Mouse (Mus musculus): ENCODE measurements around the gene Sdf2. TPM values are rescaled to one million over a fixed set of nuclear protein-coding genes. Genes with fewer than 3 reads are reported as not detected.

Gene Sdf2
- total RNA-seq, 1 experiment from 2014 or later, result 38.1 TPM

Other genes with a start within 250 kb of the Sdf2 start
- gene Dhrs13, start 213.5 kb upstream of the Sdf2 start, total RNA-seq (2017), result 7.1 and 12.3 TPM in 2 replicates
- gene Flot2, start 207.8 kb upstream of the Sdf2 start, total RNA-seq (2017), result 40.9 and 46.3 TPM in 2 replicates
- 28.3 and 28.5 TPM in 2 replicates for gene Eral1, start 165.4 kb upstream of the Sdf2 start, total RNA-seq (2017)
- gene Fam222b, start 151.1 kb upstream of the Sdf2 start, total RNA-seq (2017), result 3.2 and 5.6 TPM in 2 replicates
- 13.5 and 16.3 TPM in 2 replicates for gene Traf4, start 80.2 kb upstream of the Sdf2 start, total RNA-seq (2017)
- gene Nek8, start 69.1 kb upstream of the Sdf2 start, total RNA-seq (2017), result 4.6 and 4.8 TPM in 2 replicates
- 4.7 and 5.2 TPM in 2 replicates for gene Tlcd1, start 69.0 kb upstream of the Sdf2 start, total RNA-seq (2017)
- gene Rpl23a, start 62.2 kb upstream of the Sdf2 start, total RNA-seq (2017), result 3,301 and 3,769 TPM in 2 replicates
- 1.1 and 3.2 TPM in 2 replicates for gene Rab34, start 57.3 kb upstream of the Sdf2 start, total RNA-seq (2017)
- gene Proca1, start 52.4 kb upstream of the Sdf2 start, total RNA-seq (2017), result 0.44 and 1.5 TPM in 2 replicates
- gene Supt6, start 241 bp downstream of the Sdf2 start, total RNA-seq (2017), result 45.6 and 51.3 TPM in 2 replicates
- gene 2610507B11Rik, start 16.0 kb downstream of the Sdf2 start, total RNA-seq (2017), result 83.7 and 92.7 TPM in 2 replicates
- gene BC030499, start 45.1 kb downstream of the Sdf2 start, total RNA-seq (2017), result 0.38 TPM in 1 of 2 replicates, not detected in the other
- gene Spag5, start 55.8 kb downstream of the Sdf2 start, total RNA-seq (2017), result 39.9 and 49.1 TPM in 2 replicates
- 6.6 and 8.7 TPM in 2 replicates for gene Aldoc, start 77.2 kb downstream of the Sdf2 start, total RNA-seq (2017)
- 9.9 and 10.1 TPM in 2 replicates for gene Pigs, start 82.7 kb downstream of the Sdf2 start, total RNA-seq (2017)
- gene Unc119, start 97.7 kb downstream of the Sdf2 start, total RNA-seq (2017), result 17.4 and 29.9 TPM in 2 replicates
- gene Foxn1, start 140.8 kb downstream of the Sdf2 start, total RNA-seq (2017), result not detected in 2 replicates
- 0.13 TPM in 1 of 2 replicates, not detected in the other for gene Slc13a2, start 176.5 kb downstream of the Sdf2 start, total RNA-seq (2017)
- gene Slc46a1, start 220.0 kb downstream of the Sdf2 start, total RNA-seq (2017), result 0.25 and 1.3 TPM in 2 replicates